8 mouse cellular contexts compared by ENCODE assay signal in the genomic region with DNA sequence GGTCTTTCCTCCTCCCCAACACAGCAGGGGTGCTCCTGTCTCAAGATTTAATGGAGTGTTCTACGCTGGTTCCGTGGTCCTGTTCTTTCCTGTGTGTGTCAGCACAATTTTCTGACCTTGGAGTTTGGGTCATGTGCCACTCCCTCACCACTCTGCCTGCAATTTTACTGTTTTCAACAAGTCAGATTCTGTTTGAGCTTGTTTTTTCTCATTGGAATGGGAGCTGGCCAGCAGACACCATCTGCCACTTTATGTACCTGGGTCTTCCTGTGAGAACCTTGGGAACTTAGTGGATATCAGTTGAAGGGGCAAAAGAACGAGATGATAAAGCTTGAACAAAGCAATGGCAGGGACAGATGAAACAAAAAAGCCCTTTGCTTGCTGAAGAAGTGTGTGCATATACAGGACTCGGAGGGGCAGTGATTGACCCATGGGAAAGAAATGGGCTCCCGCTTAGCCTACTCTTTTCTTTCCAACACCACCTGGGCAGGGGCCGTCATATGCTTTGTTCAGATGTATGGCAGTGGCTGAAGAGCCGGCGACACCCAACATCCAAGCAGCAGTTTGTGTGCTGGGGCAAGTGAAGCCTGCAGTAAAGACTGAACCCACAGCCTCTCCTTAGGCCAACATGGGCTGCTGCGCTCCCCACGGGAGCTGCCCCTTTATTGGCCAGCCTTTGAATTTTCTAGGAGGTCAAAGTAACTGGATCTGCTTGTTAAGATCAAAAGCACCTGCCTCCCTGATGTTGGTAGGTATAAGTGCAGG. TPM values are rescaled to one million over a fixed set of nuclear protein-coding genes. Genes with fewer than 3 reads are reported as not detected.
DNase-seq lines count a peak whose midpoint lies in the region; ATAC-seq lines count a peak whose summit lies in the region.

No protein-coding gene starts in this region.

- H3K36me3 ChIP-seq in kidney, embryonic 14.5 days (ENCODE audit: control insufficient read depth, insufficient read depth, low read length) = peaks cover 3% of the 10 kb centered on the region; the same call in 1 of the 2 replicates
- H3K36me3 ChIP-seq in hindbrain, embryonic 10.5 days = peaks cover 10% of the 10 kb centered on the region
- H3K36me3 ChIP-seq in midbrain, embryonic 13.5 days = peaks cover 5% of the 10 kb centered on the region

- H3K9me3 ChIP-seq in kidney, embryonic 14.5 days (ENCODE audit: control insufficient read depth, low read length) = no peaks in the 10 kb centered on the region
- no peaks in the 10 kb centered on the region for H3K9me3 ChIP-seq in hindbrain, embryonic 10.5 days
- no peaks in the 10 kb centered on the region for H3K9me3 ChIP-seq in midbrain, embryonic 13.5 days

- ATAC-seq in kidney, embryonic 14.5 days (ENCODE audit: low FRiP score, low TSS enrichment) = no peak
- ATAC-seq in midbrain, embryonic 13.5 days = 0 out of 2 replicates have a peak, but pooled peaks have one; percentile 1

- H3K4me2 ChIP-seq in kidney, embryonic 14.5 days (replicated peaks; ENCODE audit: low read depth, low read length) = peak overlapping the region; percentile 97
- H3K4me2 ChIP-seq in midbrain, embryonic 13.5 days (replicated peaks) = peak overlapping the region; percentile 98

- peak overlapping the region; percentile 70 for H3K4me3 ChIP-seq in kidney, embryonic 14.5 days (ENCODE audit: low read length)
- peak overlapping the region; percentile 97 for H3K4me3 ChIP-seq in hindbrain, embryonic 10.5 days
- H3K4me3 ChIP-seq in midbrain, embryonic 13.5 days (replicated peaks) = peak overlapping the region; percentile 99

- no peaks in the 10 kb centered on the region for H3K27me3 ChIP-seq in kidney, embryonic 14.5 days (ENCODE audit: control insufficient read depth, insufficient read depth, low read length)
- H3K27me3 ChIP-seq in hindbrain, embryonic 10.5 days (ENCODE audit: insufficient read depth, poor library complexity, severe bottlenecking) = no peaks in the 10 kb centered on the region; the same call in 1 of the 2 replicates
- no peaks in the 10 kb centered on the region for H3K27me3 ChIP-seq in midbrain, embryonic 13.5 days

- H3K4me1 ChIP-seq in kidney, embryonic 14.5 days (ENCODE audit: control insufficient read depth, insufficient read depth, low read length) = peaks cover 24% of the 10 kb centered on the region
- peaks cover 63% of the 10 kb centered on the region for H3K4me1 ChIP-seq in hindbrain, embryonic 10.5 days (replicated peaks)
- peaks cover 44% of the 10 kb centered on the region for H3K4me1 ChIP-seq in midbrain, embryonic 13.5 days (replicated peaks)

- WGBS in kidney, embryonic 14.5 days = 43% methylated on average over 10 of the region's 10 CpGs
- WGBS in hindbrain, embryonic 10.5 days = 50% methylated on average over 10 of the region's 10 CpGs
- WGBS in midbrain, embryonic 13.5 days = 50% methylated on average over 10 of the region's 10 CpGs

- no peak overlapping the region for H3K27ac ChIP-seq in kidney, embryonic 14.5 days (ENCODE audit: low read depth, low read length)
- H3K27ac ChIP-seq in hindbrain, embryonic 10.5 days = peak overlapping the region; percentile 98
- H3K27ac ChIP-seq in midbrain, embryonic 13.5 days = peak overlapping the region; percentile 97

- H3K9ac ChIP-seq in kidney, embryonic 14.5 days (ENCODE audit: low read depth, low read length) = peak overlapping the region; percentile 91
- H3K9ac ChIP-seq in midbrain, embryonic 13.5 days (replicated peaks) = peak overlapping the region; percentile 92

- DNase-seq in kidney, adult 8-10 months = no peak
- peak; percentile 44 for DNase-seq in cerebellum, adult 8-10 months
- DNase-seq in hindbrain, embryonic 10.5 days (ENCODE audit: low spot score) = peak; percentile 11
- DNase-seq in yolk sac, embryonic 10.5 days (ENCODE audit: low spot score) = no peak
- no peak for DNase-seq in testis, postnatal 10 days (ENCODE audit: low spot score)
- no peak for DNase-seq in urinary bladder, postnatal 14 days (ENCODE audit: low spot score)

RNA-seq across cellular contexts. Expression of gene Klc1, which starts 0.9 kb away (rescaled TPM):
- 76.4 and 91.6 TPM in 2 replicates for polyA plus RNA-seq in kidney, embryonic 14.5 days (2014; fragmentation: Nextera tagmentation; extraction: Ambion mirVana)
- 192 and 303 TPM in 2 replicates for polyA plus RNA-seq in hindbrain, embryonic 10.5 days (2016; fragmentation: Nextera tagmentation; extraction: Ambion mirVana)
- polyA plus RNA-seq in midbrain, embryonic 13.5 days (2015; fragmentation: Nextera tagmentation; extraction: Ambion mirVana) = 545 and 546 TPM in 2 replicates

RNA-seq across cellular contexts. Expression of gene Apopt1, which starts 44.7 kb away (rescaled TPM):
- polyA plus RNA-seq in kidney, embryonic 14.5 days (2014; fragmentation: Nextera tagmentation; extraction: Ambion mirVana) = 63.1 and 63.4 TPM in 2 replicates
- polyA plus RNA-seq in hindbrain, embryonic 10.5 days (2016; fragmentation: Nextera tagmentation; extraction: Ambion mirVana) = 55.3 and 59.2 TPM in 2 replicates
- polyA plus RNA-seq in midbrain, embryonic 13.5 days (2015; fragmentation: Nextera tagmentation; extraction: Ambion mirVana) = 59.5 and 59.6 TPM in 2 replicates

RNA-seq across cellular contexts. Expression of gene Bag5, which starts 44.7 kb away (rescaled TPM):
- polyA plus RNA-seq in kidney, embryonic 14.5 days (2014; fragmentation: Nextera tagmentation; extraction: Ambion mirVana) = 45.2 and 49.7 TPM in 2 replicates
- polyA plus RNA-seq in hindbrain, embryonic 10.5 days (2016; fragmentation: Nextera tagmentation; extraction: Ambion mirVana) = 53.5 and 53.6 TPM in 2 replicates
- polyA plus RNA-seq in midbrain, embryonic 13.5 days (2015; fragmentation: Nextera tagmentation; extraction: Ambion mirVana) = 63.9 and 68.2 TPM in 2 replicates

RNA-seq across cellular contexts. Expression of gene Xrcc3, which starts 55.9 kb away (rescaled TPM):
- 11.2 and 20.3 TPM in 2 replicates for polyA plus RNA-seq in kidney, embryonic 14.5 days (2014; fragmentation: Nextera tagmentation; extraction: Ambion mirVana)
- 13.2 and 15.1 TPM in 2 replicates for polyA plus RNA-seq in hindbrain, embryonic 10.5 days (2016; fragmentation: Nextera tagmentation; extraction: Ambion mirVana)
- 3.9 and 4.4 TPM in 2 replicates for polyA plus RNA-seq in midbrain, embryonic 13.5 days (2015; fragmentation: Nextera tagmentation; extraction: Ambion mirVana)

RNA-seq across cellular contexts. Expression of gene Zfyve21, which starts 56.2 kb away (rescaled TPM):
- polyA plus RNA-seq in kidney, embryonic 14.5 days (2014; fragmentation: Nextera tagmentation; extraction: Ambion mirVana) = 110 and 113 TPM in 2 replicates
- polyA plus RNA-seq in hindbrain, embryonic 10.5 days (2016; fragmentation: Nextera tagmentation; extraction: Ambion mirVana) = 71.5 and 75.4 TPM in 2 replicates
- 34.7 and 36.6 TPM in 2 replicates for polyA plus RNA-seq in midbrain, embryonic 13.5 days (2015; fragmentation: Nextera tagmentation; extraction: Ambion mirVana)

Comparison
In these comparisons a context has a peak if more than half of its experiments do, and no peak if none do; other contexts are left out.
1. DNase-seq: peak in cerebellum, adult 8-10 months (single experiment) and hindbrain, embryonic 10.5 days (single experiment); none in kidney, adult 8-10 months (0 of 2), yolk sac, embryonic 10.5 days (single experiment), testis, postnatal 10 days (single experiment) and urinary bladder, postnatal 14 days (single experiment).
2. Peak in every context shown above with its lines, with median percentiles within 50 percentile points of each other: H3K4me3 ChIP-seq.